In the genomic region with DNA sequence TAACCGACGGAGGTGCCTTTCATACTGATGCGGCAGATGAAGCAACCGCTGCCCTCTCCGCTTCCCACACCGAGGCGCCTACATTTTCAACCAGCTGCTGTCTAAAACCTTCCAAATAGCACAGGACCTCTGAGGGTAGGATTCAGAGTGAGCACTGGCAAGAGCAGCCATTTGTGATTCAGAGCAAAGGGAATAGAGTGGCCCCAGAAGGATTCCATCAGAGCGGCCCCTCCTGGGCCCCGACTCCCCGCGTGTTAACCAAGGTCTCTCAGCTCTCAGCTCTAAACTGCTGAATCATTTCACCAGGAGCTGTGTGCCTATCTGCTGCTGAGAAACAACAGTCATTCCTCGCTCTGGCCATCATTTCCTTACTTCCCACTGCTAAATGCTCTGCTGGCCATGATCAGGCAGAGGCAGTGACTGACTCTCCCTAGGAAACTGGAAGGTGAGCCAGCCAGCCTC, we compare ENCODE assay signal across 9 mouse cellular contexts.
DNase-seq lines count a peak whose midpoint lies in the region; ATAC-seq lines count a peak whose summit lies in the region.
"Had no signal": no experiment of that assay in that cellular context is flagged by ENCODE, and none has a peak within 500 bp of the region (broad histone marks: within the 10 kb centered on the region; RNA-seq: fewer than 3 reads in every experiment).

No protein-coding gene starts in this region.

- 0 out of 2 replicates have a peak overlapping the region, but pooled peaks have one; percentile 5 for H3K27ac ChIP-seq in neural tube, embryonic 11.5 days (ENCODE audit: low read depth, low read length)
- peak overlapping the region; percentile 63 for H3K27ac ChIP-seq in embryonic facial prominence, embryonic 10.5 days (replicated peaks)
- H3K27ac ChIP-seq in heart, embryonic 11.5 days (ENCODE audit: low read depth, low read length), result peak overlapping the region; percentile 24; the same call in 1 of the 2 replicates
- H3K27ac ChIP-seq in liver, embryonic 11.5 days (ENCODE audit: low read depth, low read length), result peak overlapping the region; percentile 28; the same call in 1 of the 2 replicates
- H3K27ac ChIP-seq: macrophage had no signal

- H3K9me3 ChIP-seq in neural tube, embryonic 11.5 days (ENCODE audit: control insufficient read depth, low read length), result no peaks in the 10 kb centered on the region
- H3K9me3 ChIP-seq in embryonic facial prominence, embryonic 10.5 days, result no peaks in the 10 kb centered on the region
- H3K9me3 ChIP-seq in heart, embryonic 11.5 days (replicated peaks; ENCODE audit: control insufficient read depth, low read length), result no peaks in the 10 kb centered on the region
- no peaks in the 10 kb centered on the region for H3K9me3 ChIP-seq in liver, embryonic 11.5 days (ENCODE audit: control insufficient read depth, low read length)

- H3K4me3 ChIP-seq in neural tube, embryonic 11.5 days (ENCODE audit: low read depth, low read length), result no peak overlapping the region
- 0 out of 2 replicates have a peak overlapping the region, but pooled peaks have one; percentile 28 for H3K4me3 ChIP-seq in embryonic facial prominence, embryonic 10.5 days
- no peak overlapping the region for H3K4me3 ChIP-seq in heart, embryonic 11.5 days (ENCODE audit: low read depth, low read length)
- no peak overlapping the region for H3K4me3 ChIP-seq in liver, embryonic 11.5 days (ENCODE audit: low read depth, low read length)

- H3K27me3 ChIP-seq in neural tube, embryonic 11.5 days (ENCODE audit: control insufficient read depth, insufficient read depth, low read length), result no peaks in the 10 kb centered on the region
- H3K27me3 ChIP-seq in embryonic facial prominence, embryonic 10.5 days (replicated peaks; ENCODE audit: low read depth, poor library complexity, severe bottlenecking), result no peaks in the 10 kb centered on the region
- H3K27me3 ChIP-seq in heart, embryonic 11.5 days (ENCODE audit: control insufficient read depth, insufficient read depth, low read length), result no peaks in the 10 kb centered on the region
- no peaks in the 10 kb centered on the region for H3K27me3 ChIP-seq in liver, embryonic 11.5 days (replicated peaks; ENCODE audit: control insufficient read depth, insufficient read depth, low read length)

- no peak overlapping the region; the same call in 1 of the 2 replicates for H3K9ac ChIP-seq in neural tube, embryonic 11.5 days (ENCODE audit: low read length)
- no peak overlapping the region for H3K9ac ChIP-seq in heart, embryonic 11.5 days (ENCODE audit: low read depth, low read length)
- H3K9ac ChIP-seq in liver, embryonic 11.5 days (ENCODE audit: low read depth, low read length), result no peak overlapping the region; the same call in 1 of the 2 replicates

- peak; percentile 44 for DNase-seq in neural tube, embryonic 11.5 days (ENCODE audit: low spot score)
- DNase-seq in neural tube, embryonic 10.5 days (ENCODE audit: extremely low spot score, low spot score), result no peak
- peak; percentile 28 for DNase-seq in embryonic facial prominence, embryonic 10.5 days (ENCODE audit: low spot score)
- DNase-seq in liver, embryonic 11.5 days (ENCODE audit: low spot score), result no peak
- DNase-seq in right cerebral cortex, postnatal 25 days, result peak; percentile 26
- DNase-seq in kidney, postnatal 10 days, result no peak
- DNase-seq in cerebellum, adult 9-10 months, result no peak

- 0 out of 2 replicates have a peak overlapping the region, but pooled peaks have one; percentile 7 for H3K4me2 ChIP-seq in neural tube, embryonic 11.5 days (ENCODE audit: low read depth)
- H3K4me2 ChIP-seq in heart, embryonic 11.5 days, result peak overlapping the region; percentile 42
- peak overlapping the region; percentile 48 for H3K4me2 ChIP-seq in liver, embryonic 11.5 days

- no peak for ATAC-seq in neural tube, embryonic 11.5 days (ENCODE audit: insufficient read depth, low FRiP score, low TSS enrichment)
- ATAC-seq in heart, embryonic 11.5 days (replicated peaks; ENCODE audit: insufficient number of reproducible peaks, low FRiP score, low TSS enrichment), result peak; percentile 63; the same call in 1 of the 2 replicates
- peak; percentile 71 for ATAC-seq in liver, embryonic 11.5 days (replicated peaks; ENCODE audit: low FRiP score)

- H3K4me1 ChIP-seq in neural tube, embryonic 11.5 days (ENCODE audit: control insufficient read depth, insufficient read depth, low read length), result peaks cover 3% of the 10 kb centered on the region; the same call in 1 of the 2 replicates
- H3K4me1 ChIP-seq in embryonic facial prominence, embryonic 10.5 days, result peaks cover 14% of the 10 kb centered on the region
- H3K4me1 ChIP-seq in heart, embryonic 11.5 days (ENCODE audit: control insufficient read depth, insufficient read depth, low read length), result peaks cover 5% of the 10 kb centered on the region
- H3K4me1 ChIP-seq in liver, embryonic 11.5 days (replicated peaks; ENCODE audit: control insufficient read depth, insufficient read depth, low read length), result peaks cover 4% of the 10 kb centered on the region; the same call in 1 of the 2 replicates

- 28% methylated on average over 12 of the region's 12 CpGs for WGBS in neural tube, embryonic 11.5 days
- 40% methylated on average over 12 of the region's 12 CpGs for WGBS in embryonic facial prominence, embryonic 10.5 days
- WGBS in heart, embryonic 11.5 days (ENCODE audit: insufficient replicate concordance), result 33% methylated on average over 12 of the region's 12 CpGs
- WGBS in liver, embryonic 11.5 days, result 39% methylated on average over 12 of the region's 12 CpGs

- no peaks in the 10 kb centered on the region for H3K36me3 ChIP-seq in neural tube, embryonic 11.5 days (ENCODE audit: control insufficient read depth, insufficient read depth, low read length)
- no peaks in the 10 kb centered on the region for H3K36me3 ChIP-seq in embryonic facial prominence, embryonic 10.5 days (replicated peaks)
- H3K36me3 ChIP-seq in heart, embryonic 11.5 days (ENCODE audit: control insufficient read depth, insufficient read depth, low read length), result no peaks in the 10 kb centered on the region
- H3K36me3 ChIP-seq in liver, embryonic 11.5 days (ENCODE audit: control insufficient read depth, insufficient read depth, low read length), result no peaks in the 10 kb centered on the region

Comparison
In these comparisons a context has a peak if more than half of its experiments do, and no peak if none do; other contexts are left out.
1. DNase-seq: peak in neural tube, embryonic 11.5 days (single experiment), embryonic facial prominence, embryonic 10.5 days (single experiment) and right cerebral cortex, postnatal 25 days (single experiment); none in neural tube, embryonic 10.5 days (single experiment), liver, embryonic 11.5 days (single experiment), kidney, postnatal 10 days (single experiment) and cerebellum, adult 9-10 months (single experiment).
2. H3K27ac ChIP-seq: peak in every context shown above with its lines; median percentile 63 in embryonic facial prominence, embryonic 10.5 days; 28 in liver, embryonic 11.5 days; 24 in heart, embryonic 11.5 days; 5 in neural tube, embryonic 11.5 days.
3. Peak in every context shown above with its lines, with median percentiles within 50 percentile points of each other: H3K4me2 ChIP-seq.